Mouse (Mus musculus) A20 (cell line): Measurements from ENCODE around the gene Tmem129.
A peak's percentile ranks its signal among the peaks of the same experiment; 100 is the strongest.

Experiments used
- DNase-seq: peaks from one replicate; pipeline ENCODE4 v3.0.0-alpha.2; 2011; ENCODE audit warnings: low read depth, low spot score

The Tmem129 gene

DNA sequence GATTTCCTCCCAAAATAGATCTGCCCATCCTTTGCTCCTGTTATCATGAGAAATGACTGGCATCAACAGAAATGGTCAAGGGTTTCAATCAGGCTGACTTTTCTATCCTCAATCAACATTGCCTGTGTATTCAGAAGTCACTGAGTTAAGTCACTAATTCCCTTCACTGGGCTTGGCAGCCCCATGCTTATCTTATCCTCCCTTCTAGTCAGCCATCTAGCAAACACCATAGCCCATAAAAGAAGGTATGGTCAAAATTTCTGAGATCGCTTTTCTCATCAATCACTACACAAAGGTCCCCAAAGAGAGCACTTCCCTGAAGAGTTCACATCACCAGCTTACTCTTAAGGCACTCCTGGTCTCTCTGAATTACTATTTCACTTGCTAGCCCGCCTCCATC, 7.2 kb downstream of the Tmem129 start:
- peak; percentile 19 for DNase-seq

DNA sequence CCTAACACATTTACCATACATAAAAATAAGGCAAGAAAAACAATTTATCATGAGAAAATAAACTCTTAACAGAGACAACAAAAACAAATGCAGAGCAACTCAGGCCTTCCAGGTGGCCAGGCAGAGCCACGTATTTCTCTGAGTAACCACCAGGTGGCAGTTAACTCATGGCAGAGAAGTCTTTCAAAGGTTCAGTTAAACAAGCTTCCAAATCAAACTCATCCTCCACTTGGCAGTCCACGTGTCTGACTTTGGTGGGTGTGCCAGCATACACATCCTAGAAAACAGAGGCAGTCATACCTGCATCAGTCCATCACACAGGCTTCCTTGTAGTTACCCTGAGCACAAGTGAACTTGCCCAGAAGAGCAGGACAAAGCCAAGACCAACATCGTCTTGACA, 17.6 kb downstream of the Tmem129 start:
- peak; percentile 51 for DNase-seq

DNA sequence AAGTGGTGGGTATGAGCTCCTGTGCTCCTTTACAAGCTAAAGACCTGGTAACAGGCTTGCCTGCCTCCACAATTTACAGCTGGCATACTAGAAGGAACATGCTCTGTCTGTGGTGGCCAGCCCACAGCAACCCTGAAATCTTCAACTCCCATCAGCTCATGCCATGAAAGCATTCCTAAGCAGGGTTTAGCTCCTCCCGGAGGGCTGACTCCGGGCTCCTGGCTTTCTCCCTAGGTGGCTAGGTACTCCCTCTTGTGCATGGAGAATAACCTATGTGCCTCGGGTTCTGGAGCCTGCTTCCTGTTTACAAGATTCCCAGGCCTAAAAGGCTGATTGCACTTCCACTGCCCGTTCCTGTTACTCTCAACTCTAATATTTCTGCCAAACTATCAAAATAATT, 19.4 kb downstream of the Tmem129 start:
- no peak for DNase-seq

DNA sequence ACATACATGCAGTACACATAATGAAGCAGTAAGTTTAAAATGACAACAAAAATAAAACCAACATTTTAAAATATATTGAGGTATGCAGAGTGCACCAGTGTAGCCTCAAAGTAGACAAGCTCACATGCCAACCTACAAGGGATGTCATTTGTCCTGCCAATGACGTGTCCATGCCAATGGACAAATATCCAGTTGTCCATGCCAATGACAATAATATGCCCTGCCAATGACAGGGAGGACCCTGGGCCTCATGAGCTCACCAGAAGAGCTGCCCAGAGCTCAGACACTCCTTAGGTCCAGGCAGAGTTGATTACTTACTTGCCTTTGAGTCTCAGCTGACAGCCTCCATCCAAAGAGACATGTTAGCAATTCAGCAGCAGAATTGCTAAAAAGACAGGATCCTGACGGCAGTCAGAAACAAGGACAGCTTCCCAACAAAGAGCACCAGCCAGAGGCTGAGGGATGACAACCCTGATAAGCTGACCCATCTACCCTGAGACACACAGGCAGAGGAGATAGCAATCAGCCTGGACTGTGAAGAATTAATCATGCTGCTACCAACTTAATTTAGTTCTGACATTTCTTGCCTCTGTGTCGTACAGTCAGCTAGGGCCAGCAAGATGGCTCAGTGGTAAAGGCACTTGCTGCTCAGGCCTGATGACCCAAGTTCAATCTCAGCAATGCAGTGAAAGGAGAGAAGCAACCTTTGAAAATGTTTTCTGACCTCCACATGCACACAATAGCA, 20.4 kb downstream of the Tmem129 start:
- no peak for DNase-seq

DNA sequence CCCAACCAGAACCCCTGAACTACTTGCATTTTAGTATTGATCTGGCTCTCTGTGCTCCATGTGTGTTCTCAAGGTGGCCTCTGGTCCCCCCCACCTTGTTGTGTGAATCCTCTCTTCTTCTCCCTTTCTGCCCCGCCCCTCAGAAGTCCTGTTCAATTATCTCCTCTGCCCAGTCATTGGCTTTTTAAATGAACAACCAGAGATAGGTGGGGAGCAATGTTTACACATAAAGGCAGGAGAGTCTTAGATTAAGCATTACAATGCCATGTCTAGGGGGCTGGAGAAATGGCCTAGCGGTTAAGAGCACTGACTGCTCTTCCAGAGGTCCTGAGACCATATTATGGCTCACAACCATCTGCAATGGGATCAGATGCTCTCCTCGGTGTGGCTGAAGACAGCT, 22.9 kb downstream of the Tmem129 start:
- no peak for DNase-seq

DNA sequence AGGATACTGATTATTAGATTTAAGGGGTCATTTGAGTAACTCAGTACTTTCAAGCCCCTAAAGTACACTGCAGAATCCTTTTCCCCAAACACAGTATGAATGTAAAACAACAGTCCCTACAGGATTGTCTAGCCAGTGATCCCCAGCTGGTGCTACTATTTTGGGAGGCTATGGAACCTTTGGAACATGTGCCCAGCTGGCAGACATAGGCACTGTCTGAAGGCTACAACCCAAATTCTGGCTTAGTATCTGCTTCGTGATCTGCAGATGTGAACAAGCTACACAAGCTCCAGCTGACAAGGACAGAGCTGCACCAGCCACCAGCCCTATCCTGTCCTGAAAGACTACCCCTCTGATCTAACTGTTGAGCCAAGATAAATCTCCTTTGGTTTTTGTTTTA, 25.7 kb downstream of the Tmem129 start:
- no peak for DNase-seq

DNA sequence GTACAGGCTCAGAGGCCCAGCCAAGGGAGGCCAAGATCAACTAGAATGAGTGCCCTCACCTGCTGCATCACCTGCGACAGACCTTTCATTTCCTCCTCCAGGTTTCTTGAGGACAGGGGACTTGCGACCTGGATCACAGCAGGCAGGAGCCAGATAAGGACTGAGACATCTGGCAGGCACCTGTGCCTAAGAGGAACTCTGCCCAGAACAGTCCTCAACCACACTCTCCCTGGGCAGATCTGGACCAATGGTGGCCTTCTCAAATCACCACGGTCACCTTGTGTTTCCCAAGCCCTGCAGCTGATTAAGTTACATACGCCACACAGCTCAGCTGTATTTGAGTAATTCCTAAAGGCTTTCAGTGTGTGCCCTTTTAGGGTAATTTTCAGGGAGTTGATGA, 27.6 kb downstream of the Tmem129 start:
- DNase-seq = peak; percentile 38

DNA sequence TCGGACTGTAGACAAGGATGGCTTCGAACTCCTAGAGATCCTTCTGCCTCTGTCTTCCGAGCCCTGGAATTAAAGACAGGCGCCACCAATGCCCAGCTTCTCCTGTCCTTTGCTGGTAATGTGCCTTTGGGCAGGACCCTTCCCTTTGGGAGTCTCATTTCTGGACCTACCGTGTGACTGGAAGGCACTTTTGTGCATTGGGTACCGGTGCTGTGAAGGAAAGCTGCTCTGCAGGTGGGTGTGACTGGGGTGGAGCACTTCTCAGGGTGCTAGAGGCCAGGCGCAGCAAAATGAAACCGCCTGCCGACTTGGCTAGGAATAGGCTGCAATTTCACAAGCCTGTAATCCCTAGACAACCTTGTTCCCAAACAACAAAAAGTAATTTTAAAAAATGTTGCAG, 28.2 kb downstream of the Tmem129 start:
- no peak for DNase-seq

DNA sequence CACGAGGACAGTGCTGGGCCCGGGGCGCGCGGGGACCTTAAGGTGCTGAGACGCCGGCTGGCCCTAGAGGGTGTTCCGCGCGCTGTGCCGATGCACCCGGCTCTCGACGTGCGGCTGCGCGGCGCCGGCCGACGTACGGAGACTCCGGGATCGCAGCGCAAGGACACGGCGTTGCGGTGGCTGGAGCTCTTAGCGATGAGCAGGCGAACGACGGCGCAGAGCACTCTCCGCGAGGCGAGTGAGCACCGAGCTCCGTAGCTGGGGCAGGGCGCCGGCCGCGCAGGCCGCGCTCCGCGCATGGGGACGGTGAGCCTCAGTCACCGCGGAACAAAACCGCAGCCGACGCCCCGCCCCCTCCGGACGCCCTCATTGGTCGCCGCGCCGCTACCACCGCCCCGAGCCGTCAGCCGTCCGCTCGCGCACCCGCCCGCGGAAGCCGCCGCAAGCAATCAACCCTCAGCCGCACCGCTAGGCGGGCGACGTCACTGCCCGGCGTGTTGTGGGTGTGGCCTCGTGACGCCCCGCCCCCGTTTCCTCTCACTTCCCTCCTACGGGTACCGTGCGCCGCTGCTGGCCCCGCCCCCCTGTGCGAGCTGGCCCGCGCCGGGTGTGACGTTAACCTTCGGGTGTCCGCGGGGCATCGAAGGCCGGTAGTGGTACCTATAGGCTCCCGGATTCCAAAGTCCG, 28.8 kb downstream of the Tmem129 start, which contains the start of the genes Fam53a and Gm9903:
Gene Fam53a, minus strand, starts transcription at position 335 of the 687 bp plus-strand sequence.
Gene Gm9903, plus strand, starts transcription at position 625 of the 687 bp plus-strand sequence.
- peak; percentile 99 for DNase-seq

DNA sequence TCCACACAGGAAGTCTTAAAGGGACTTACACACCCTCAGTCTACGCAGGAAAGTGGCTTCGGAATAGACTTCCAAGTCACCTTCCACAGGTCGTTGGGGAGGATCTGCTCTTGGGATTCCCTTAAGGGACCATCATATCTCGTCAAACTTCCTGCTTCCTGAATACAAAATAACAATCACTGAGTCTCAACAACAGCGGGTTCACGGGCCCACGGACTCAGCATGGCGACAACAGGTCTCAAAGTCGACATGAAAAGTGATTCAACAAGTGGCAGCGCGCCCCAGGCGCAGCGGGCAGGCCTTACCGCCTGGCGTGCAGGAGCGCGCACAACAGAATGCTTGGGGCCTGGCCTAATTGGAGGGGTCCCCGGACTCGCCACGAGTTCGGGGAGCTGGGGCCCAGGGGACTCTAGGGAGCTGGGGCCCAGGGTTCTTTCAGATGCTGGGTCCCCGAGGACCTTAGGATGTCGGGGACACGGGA, 29.4 kb downstream of the Tmem129 start:
- no peak for DNase-seq

DNA sequence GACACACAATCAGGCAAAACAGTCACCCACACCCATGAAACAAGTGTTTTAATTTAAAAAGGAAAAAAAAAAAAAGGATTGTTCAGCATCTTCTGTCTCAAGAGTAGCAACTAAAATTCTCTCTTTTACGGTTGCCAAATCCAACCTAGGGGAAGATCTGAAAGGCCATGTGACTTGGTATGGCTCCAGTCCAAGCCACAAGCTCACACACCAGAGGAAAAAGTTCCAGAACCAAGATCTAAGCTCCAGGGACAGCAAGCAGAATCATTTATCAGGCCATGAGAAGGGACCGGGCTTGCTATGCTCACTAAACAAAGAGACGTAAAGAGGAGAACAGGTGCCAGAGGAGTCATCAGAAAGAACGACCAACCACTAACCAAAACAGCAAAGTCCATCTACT, 30.2 kb downstream of the Tmem129 start:
- peak; percentile 41 for DNase-seq

DNA sequence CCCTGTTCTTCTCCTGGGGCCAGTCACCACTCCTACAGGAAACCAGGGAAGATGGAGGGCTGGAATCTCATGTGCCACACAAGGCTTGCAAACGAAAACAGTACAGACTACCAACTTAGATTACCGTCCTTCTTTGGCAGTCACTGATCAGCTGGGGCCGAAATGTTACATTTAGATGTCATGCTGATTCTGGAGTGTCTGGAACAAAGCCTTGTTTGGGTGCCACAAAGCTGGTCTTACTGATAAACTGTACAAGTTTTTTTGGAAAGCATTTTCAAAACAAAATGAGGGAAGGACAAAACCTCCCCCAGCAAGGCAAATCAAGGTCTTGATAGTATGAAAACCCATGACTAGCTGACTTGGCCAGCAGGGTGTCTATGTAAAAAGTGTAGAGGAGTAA, 34.5 kb downstream of the Tmem129 start:
- DNase-seq = no peak

DNA sequence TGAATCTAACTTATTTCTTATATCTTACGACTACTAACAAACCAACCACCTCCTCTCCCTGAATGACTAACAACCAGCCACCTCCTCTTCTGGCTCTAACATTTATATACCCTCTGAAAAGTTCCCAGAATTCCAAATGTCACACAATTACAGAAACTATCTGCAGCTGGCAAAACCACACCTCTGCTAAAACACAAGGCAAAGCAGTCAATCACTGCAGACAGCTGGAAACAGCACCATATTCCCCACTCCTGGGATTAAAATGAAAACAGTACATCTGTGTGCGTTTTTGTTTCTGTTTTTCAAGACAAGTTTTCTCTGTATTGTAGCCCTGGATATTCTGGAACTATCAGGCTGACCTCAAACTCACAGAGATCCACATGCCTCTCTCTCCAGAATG, 35.5 kb downstream of the Tmem129 start:
- DNase-seq = no peak

DNA sequence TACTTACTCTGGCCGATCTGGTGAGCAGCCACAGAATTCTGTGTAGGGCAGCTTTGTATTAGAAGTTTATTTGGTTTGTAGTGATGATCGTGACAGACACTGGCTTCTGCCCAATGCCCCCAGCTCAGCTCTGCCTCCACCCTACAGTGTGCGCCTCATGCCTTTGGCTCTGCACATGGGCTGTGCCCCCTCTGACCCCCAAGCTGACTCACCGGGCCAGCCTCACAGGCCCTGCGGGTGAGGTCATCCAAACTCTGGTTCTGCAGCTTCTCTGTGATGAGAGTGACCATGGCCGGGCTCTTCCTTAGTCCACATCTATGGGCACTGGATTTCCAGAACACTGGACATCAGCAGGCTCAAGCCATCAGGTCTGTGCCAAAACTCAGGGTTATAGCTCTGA, 43.8 kb downstream of the Tmem129 start:
- no peak for DNase-seq

DNA sequence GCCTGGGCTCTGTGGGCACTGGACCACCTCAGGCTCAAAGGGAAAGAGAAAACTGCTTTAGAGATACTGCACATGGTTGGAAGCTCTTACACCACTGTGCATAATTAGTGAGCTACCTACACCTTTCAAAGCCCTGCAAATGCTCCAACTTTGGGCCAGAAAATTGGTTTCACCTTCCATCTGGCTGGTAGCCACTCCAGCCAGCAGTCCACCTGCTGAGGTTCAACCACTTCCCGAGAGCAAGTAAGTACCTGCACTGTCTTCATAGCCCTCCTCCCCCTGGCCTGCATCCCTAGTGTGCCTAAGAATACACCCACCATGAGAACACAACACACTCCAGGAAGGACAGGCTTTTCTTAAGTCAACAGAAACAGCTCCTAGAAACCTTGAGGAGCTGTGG, 46.4 kb downstream of the Tmem129 start:
- no peak for DNase-seq

DNA sequence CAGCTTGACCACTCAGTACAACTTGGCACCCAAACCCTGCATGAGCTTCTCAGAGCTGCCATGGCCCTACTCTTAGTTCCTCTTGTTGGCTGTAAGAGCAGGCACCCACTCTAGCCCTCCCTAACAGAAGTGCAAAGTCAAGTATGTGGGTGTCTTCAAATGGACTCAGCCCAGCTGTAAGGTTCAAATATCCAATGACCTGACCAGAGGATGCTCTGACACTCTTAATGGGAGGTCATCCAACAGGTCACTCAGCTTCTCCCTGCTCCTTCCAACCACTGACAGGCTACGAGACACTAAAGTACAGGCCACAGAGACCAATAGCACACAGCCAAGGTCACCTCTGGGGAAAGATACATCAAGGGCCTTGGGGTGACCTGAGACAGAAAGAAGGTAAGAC, 49.0 kb downstream of the Tmem129 start:
- DNase-seq = no peak

DNA sequence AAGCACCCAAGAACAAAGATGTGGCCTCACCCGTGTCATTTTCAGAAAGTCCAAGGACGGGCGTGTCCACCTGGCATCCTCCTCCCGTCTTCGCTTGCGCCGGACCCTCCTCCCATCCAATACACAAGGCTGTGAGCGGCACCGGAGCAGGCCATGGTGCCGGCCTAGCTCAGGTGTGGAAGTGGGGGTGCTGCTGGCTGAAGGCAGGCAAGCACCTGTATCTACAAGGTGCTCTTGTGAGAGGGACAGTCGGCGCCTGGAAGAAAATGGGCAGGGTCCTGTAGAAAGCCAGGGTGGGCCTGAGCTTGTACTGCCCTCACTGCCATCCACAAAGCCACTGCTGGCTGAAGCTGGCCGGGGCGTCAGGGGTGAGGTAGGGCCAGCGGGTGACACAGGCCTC, 50.8 kb downstream of the Tmem129 start:
- DNase-seq = no peak

DNA sequence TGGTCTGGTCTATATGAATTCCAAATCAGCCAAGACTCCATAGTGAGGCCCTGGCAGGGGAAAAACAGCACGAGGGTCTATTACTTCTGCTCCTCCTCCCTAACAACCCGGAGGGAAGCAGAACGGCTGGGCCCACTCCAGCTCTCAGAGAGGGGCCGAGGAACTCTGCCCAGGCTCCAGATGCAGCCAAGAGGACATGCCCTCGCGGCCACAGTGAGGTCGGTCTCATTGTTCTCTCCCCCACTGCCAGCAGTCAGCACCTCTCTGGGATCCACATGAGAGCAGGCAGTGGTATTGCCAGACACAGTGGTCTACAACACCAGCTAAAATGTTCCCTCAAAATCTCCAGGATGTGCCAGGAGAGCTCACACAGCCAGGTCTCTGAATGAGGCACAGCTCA, 51.6 kb downstream of the Tmem129 start:
- no peak for DNase-seq

DNA sequence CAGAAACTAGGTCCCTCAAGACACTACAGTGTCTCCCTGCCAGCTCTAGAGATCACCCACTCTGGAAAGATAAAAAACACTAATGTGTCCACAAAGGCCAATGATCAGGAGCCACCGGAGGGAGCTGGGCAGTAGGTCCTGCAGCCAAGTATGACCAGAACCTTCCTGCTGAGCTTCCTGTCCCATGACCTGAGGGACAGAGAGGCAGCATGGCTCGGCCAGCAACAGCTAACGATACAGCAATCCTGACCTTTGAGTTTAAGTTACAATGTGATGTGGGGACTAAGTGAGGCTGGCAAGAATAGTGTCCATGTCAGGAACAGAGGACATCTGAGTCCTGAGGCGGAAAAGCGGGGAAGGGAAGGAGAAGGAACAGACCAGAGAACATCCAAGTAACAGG, 52.9 kb downstream of the Tmem129 start:
- no peak for DNase-seq
